Mouse (Mus musculus) forebrain, embryonic 16.5 days (tissue): ENCODE data around the gene A730061H03Rik. TPM values are rescaled to one million over a fixed set of nuclear protein-coding genes. Genes with fewer than 3 reads are reported as not detected.

ENCODE experiments used
- ATAC-seq: fragments of 200-750 bp; cut with Nextera tagmentation; 2 replicates; pipeline ENCODE4 v1.8.0; 2017; ENCODE audit warnings: mild to moderate bottlenecking, moderate library complexity
- H3K27ac ChIP-seq: fragments of 300-500 bp; sonication (generic); 2 replicates; pipeline ENCODE4 v1.5.1; 2014; ENCODE audit warnings: low read length, control low read depth
- H3K27me3 ChIP-seq: fragments of 300-500 bp; sonication (generic); replicated peaks from 2 replicates; pipeline ENCODE4 v1.6.1; 2014; ENCODE audit warnings: low read length; ENCODE audit not compliant: control insufficient read depth, insufficient read depth
- H3K36me3 ChIP-seq: fragments of 300-500 bp; sonication (generic); 2 replicates; pipeline ENCODE4 v1.6.1; 2014; ENCODE audit not compliant: control insufficient read depth, insufficient read depth
- H3K4me1 ChIP-seq: fragments of 300-500 bp; sonication (generic); replicated peaks from 2 replicates; pipeline ENCODE4 v1.6.1; 2014; ENCODE audit warnings: low read length; ENCODE audit not compliant: control insufficient read depth, insufficient read depth
- H3K4me2 ChIP-seq: fragments of 300-500 bp; sonication (generic); 2 replicates; pipeline ENCODE4 v1.6.1; 2014; ENCODE audit warnings: mild to moderate bottlenecking, low read length, control low read depth
- H3K4me3 ChIP-seq: fragments of 300-500 bp; sonication (generic); replicated peaks from 2 replicates; pipeline ENCODE4 v1.5.1; 2014; ENCODE audit warnings: mild to moderate bottlenecking, low read length, control low read depth
- H3K9ac ChIP-seq: fragments of 300-500 bp; sonication (generic); replicated peaks from 2 replicates; pipeline ENCODE4 v1.6.1; 2014; ENCODE audit warnings: low read depth, low read length, control low read depth
- H3K9me3 ChIP-seq: fragments of 300-500 bp; sonication (generic); 2 replicates; pipeline ENCODE4 v1.6.1; 2016; ENCODE audit warnings: low read length; ENCODE audit not compliant: control insufficient read depth
- WGBS: fragments of 180-500 bp; shearing (Covaris S2); extraction: QIAGEN DNeasy Blood & Tissue Kit; methylation state at CpG from one replicate; pipeline ENCODE4 v1.1.7; 2014; 5-methylcytosine and 5-hydroxymethylcytosine counted together
- polyA plus RNA-seq: library from polyadenylated mRNA; unstranded; fragments of >200 nt; fragmentation: Nextera tagmentation; extraction: Ambion mirVana; gene quantifications from 2 replicates; pipeline ENCODE4 v1.2.1, GENCODE M21; 2015

Gene A730061H03Rik
- polyA plus RNA-seq, 1 experiment from 2014 or later, result 0.63 TPM

DNA sequence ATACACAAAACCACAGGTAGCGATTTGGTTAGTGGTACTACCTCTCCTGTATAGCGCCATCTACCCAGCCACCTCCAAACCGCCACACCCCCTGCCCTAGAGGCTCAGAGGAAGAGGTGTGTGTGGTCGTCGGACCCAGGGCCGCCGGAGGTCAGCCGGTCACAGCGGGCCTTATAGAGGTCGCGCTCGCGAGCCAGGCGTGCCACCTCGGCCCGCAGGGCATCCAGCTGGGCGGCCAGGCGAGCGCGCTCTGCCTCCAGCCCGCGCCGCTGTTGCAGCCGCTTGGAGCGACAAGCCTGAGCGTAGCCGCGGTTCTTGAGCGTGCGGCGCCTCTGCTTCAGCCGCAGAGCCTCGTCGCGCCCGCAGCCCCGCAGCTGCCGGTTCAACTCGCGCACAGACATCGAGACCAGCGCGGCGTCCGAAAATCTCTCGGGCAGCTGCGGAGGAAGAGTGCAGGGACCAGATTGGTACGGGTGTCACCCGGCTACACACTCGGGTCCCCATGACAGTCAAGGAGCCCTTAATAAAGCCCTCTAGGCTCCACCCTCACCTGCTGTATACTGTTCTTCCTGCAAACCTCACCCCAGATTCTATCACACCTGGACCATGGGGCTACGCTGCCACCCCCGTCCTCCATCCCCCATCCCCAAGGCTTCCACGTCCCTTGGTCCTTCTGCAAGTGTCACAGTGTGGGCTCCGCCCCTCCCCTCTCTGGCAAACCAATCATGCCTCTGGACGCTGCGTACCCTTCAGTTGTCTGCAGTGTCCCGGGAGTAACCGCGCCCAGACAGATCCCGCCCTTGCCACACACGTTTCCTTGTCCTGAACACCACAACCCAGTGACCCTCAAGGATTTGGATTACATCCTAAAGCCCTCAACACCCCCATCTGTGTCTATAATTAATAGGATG is 39.5 kb downstream of the A730061H03Rik start:
- Histone ChIP-seq H3K4me3 (peak overlapping the region; percentile 59), H3K4me1 (peaks cover 10% of the 10 kb centered on the region), H3K36me3 (no peaks in the 10 kb centered on the region), H3K27ac (peak overlapping the region; percentile 34; the same call in 1 of the 2 replicates), H3K27me3 (0 out of 2 replicates have a peak, but pooled peaks cover 2% of the 10 kb centered on the region), H3K4me2 (peak overlapping the region; percentile 97), H3K9me3 (no peaks in the 10 kb centered on the region), H3K9ac (peak overlapping the region; percentile 71)
- under 1% methylated on average over 61 of the region's 61 CpGs for WGBS
- peak; percentile 77 for ATAC-seq

DNA sequence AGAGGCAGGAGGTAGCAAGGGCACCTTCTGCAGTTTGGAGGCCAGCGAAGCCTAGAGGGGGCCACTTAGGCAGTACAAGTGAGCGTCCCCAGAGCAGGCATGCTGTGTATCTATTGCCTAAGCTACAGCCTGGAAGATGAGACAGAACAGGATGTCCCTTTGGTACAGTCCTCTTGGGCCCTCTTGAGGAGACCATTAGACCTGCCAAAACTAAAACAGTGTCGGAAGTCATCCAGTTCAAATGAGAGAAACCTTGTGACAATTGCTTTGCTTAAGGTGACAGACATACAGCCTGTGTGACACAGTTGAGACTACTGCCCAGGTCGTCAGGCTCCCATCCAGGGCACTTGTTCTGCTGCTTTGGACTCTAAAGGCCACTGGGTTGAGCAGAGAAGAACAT is 40.6 kb downstream of the A730061H03Rik start:
- 66% methylated on average over 4 of the region's 4 CpGs for WGBS
- Histone ChIP-seq H3K27me3 (0 out of 2 replicates have a peak, but pooled peaks cover under 1% of the 10 kb centered on the region), H3K4me2 (no peak overlapping the region), H3K36me3 (no peaks in the 10 kb centered on the region), H3K27ac (no peak overlapping the region), H3K4me1 (peaks cover 10% of the 10 kb centered on the region), H3K9ac (no peak overlapping the region), H3K4me3 (no peak overlapping the region), H3K9me3 (no peaks in the 10 kb centered on the region)
- no peak for ATAC-seq

DNA sequence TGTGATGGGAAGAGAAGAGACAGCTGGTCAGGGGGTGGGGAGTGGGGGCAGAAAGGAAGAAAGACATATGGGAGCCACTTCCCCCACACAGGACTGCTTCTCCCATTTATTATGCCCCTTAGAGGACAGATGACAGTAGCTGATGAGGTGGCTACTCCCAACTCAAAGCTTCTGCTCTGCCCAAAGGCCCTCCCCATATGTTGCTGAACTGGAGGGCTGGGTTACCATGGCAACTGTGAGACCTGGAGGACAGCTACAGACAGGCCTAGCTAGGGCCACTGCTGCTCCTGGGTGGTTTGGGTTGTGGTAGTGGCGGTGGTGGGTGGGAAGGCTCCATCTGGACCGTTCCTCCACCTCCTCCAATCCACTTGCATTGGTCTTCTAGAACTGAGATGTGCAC is 41.3 kb downstream of the A730061H03Rik start:
- 59% methylated on average over 2 of the region's 2 CpGs for WGBS
- Histone ChIP-seq H3K9me3 (no peaks in the 10 kb centered on the region), H3K36me3 (no peaks in the 10 kb centered on the region), H3K27ac (no peak overlapping the region), H3K4me2 (no peak overlapping the region), H3K4me1 (peaks cover 10% of the 10 kb centered on the region), H3K9ac (no peak overlapping the region), H3K27me3 (no peaks in the 10 kb centered on the region), H3K4me3 (no peak overlapping the region)
- ATAC-seq, result peak; percentile 34; the same call in 1 of the 2 replicates

DNA sequence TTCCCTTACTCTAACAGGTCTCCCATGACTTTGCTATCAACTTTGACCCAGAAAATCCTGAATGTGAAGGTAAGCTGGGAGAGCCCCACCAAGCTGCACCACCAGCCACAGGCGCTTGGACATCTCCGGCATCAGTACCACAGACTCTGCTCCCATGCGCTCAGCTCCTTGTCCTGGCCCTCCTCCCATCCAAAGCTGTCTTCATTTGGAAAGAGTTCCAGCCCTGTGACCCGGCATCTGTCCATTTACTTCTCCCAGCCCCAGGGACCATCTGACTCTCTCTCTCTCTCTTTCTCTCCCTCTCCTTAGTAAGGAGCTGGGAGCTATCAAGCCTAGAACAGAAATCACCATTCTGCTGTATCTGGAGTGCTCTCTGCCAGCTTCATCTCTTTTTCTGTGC is 44.4 kb downstream of the A730061H03Rik start:
- no peaks in the 10 kb centered on the region for H3K36me3 ChIP-seq
- H3K9ac ChIP-seq, result no peak overlapping the region
- ATAC-seq, result no peak
- no peak overlapping the region for H3K27ac ChIP-seq
- H3K4me3 ChIP-seq, result no peak overlapping the region
- H3K9me3 ChIP-seq, result no peaks in the 10 kb centered on the region
- H3K4me1 ChIP-seq, result peaks cover 15% of the 10 kb centered on the region
- H3K4me2 ChIP-seq, result no peak overlapping the region
- no peaks in the 10 kb centered on the region for H3K27me3 ChIP-seq
- WGBS, result 88% methylated on average over 4 of the region's 4 CpGs

DNA sequence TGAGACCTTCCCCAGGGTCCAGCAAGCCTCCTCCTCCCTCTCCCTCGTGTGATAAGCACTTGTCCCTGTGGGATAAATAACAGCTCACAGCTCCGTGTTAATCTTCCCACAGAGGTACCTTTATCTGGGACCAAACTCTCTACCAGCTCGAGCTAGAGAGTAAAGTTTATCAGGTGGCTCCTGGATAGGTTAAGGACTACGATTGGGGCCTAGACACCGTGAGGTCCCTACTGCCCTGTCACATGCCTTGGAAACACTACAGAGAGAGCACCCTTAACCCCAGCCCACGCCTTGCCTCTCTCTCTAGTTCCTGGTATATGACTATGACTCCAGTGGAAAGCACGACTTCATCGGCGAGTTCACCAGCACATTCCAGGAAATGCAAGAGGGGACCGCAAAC is 46.3 kb downstream of the A730061H03Rik start:
- no peaks in the 10 kb centered on the region for H3K27me3 ChIP-seq
- H3K4me3 ChIP-seq, result no peak overlapping the region
- WGBS, result 72% methylated on average over 10 of the region's 10 CpGs
- no peak overlapping the region for H3K27ac ChIP-seq
- peaks cover 8% of the 10 kb centered on the region; the same call in 1 of the 2 replicates for H3K4me1 ChIP-seq
- no peaks in the 10 kb centered on the region for H3K36me3 ChIP-seq
- no peak overlapping the region for H3K9ac ChIP-seq
- no peak overlapping the region for H3K4me2 ChIP-seq
- no peak for ATAC-seq
- H3K9me3 ChIP-seq, result no peaks in the 10 kb centered on the region

DNA sequence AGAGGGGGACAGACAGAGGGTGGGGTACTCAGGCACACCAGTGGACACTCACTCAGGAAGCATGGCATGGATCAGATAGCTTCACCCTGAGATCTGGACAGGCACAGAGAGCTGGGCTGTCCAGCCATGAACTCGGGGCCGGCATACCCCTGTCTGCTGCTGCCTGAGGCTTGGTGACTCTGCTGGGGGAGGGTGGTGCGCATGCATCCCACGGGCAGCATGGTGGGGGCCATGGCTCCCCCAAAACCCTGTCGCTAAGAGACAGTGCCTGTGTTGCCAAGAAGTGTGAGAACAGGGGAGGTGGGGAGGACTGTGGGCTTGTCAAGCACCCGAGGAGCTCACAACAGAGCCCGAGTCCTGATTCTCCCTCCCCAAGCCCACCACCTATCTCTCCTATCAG is 49.2 kb downstream of the A730061H03Rik start:
- Histone ChIP-seq H3K4me3 (no peak overlapping the region), H3K27me3 (no peaks in the 10 kb centered on the region), H3K9ac (no peak overlapping the region; the same call in 1 of the 2 replicates)

DNA sequence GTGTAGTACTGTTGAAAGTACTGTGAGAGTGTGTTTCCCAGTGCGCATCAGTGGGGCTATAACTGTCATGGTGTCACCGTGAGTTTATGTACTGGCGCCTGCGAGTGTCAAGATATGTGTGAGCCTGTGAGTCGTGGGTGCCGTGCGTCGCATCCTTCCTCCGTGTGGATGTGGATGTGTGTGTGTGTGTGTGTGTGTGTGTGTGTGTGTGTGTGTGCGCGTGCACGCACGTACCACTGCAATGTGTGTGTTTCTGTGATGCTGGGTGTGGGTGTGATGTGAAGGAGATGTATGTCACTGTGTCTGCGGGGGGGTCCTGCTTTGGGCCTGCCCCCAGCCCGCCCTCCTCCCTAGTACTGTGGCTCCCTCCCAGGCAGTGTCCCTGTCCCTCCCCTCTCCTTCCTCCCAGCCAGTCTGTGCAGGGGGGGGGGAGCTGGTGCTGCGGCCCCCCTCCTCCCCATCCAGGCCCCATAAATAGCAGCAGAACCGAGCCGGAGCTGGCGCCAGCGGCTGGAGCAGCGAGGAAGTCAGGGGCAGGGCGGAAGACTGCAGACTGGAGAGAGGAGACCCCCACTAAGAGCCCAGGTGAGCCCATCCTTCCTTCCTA is 50.0 kb downstream of the A730061H03Rik start, which contains the start of gene Cpne6:
TSS of gene Cpne6 (plus strand) at position 321 of the 607 bp plus-strand sequence.
- Histone ChIP-seq H3K4me3 (no peak within 1 kb of the TSS), H3K36me3 (no peaks in the 10 kb centered on the region), H3K9me3 (no peaks in the 10 kb centered on the region), H3K27me3 (no peaks in the 10 kb centered on the region), H3K4me2 (no peak within 1 kb of the TSS), H3K27ac (no peak within 1 kb of the TSS), H3K4me1 (peaks cover 8% of the 10 kb centered on the region; the same call in 1 of the 2 replicates), H3K9ac (no peak within 1 kb of the TSS; the same call in 1 of the 2 replicates)
- 0 out of 2 replicates have a peak, but pooled peaks have one; percentile 23 for ATAC-seq
- WGBS, result 68% methylated on average over 19 of the region's 22 CpGs

More for the DNA sequence above, 49.2 kb downstream of the A730061H03Rik start:
- peak; percentile 23; the same call in 1 of the 2 replicates for ATAC-seq
- Histone ChIP-seq H3K9me3 (no peaks in the 10 kb centered on the region), H3K36me3 (no peaks in the 10 kb centered on the region), H3K27ac (no peak overlapping the region), H3K4me1 (peaks cover 8% of the 10 kb centered on the region; the same call in 1 of the 2 replicates), H3K4me2 (no peak overlapping the region)
- 46% methylated on average over 7 of the region's 7 CpGs for WGBS
